Mouse (Mus musculus) heart, embryonic 16.5 days (tissue): ENCODE measurements around the gene Olfr715. TPM values are rescaled to one million over a fixed set of nuclear protein-coding genes. Genes with fewer than 3 reads are reported as not detected.
"Not testable (repeated sequence)": the region's sequence is repeated elsewhere in the genome, so short reads cannot be mapped to it uniquely, and the experiment has no call there.

ENCODE experiments used
- ATAC-seq: fragments of 200-750 bp; cut with Nextera tagmentation; replicated peaks from 2 replicates; pipeline ENCODE4 v1.8.0; 2017; ENCODE audit warnings: moderate number of reproducible peaks; ENCODE audit not compliant: insufficient read depth, low FRiP score; ENCODE audit errors: extremely low read depth
- H3K27ac ChIP-seq: fragments of 300-500 bp; sonication (generic); 2 replicates; pipeline ENCODE4 v1.5.1; 2014; ENCODE audit warnings: mild to moderate bottlenecking, low read length, control low read depth, moderate library complexity
- H3K27me3 ChIP-seq: fragments of 300-500 bp; sonication (generic); 2 replicates; pipeline ENCODE4 v1.6.1; 2014; ENCODE audit warnings: low read length, mixed read lengths; ENCODE audit not compliant: control insufficient read depth, insufficient read depth
- H3K36me3 ChIP-seq: fragments of 300-500 bp; sonication (generic); 2 replicates; pipeline ENCODE4 v1.6.1; 2014; ENCODE audit not compliant: control insufficient read depth, insufficient read depth
- H3K4me1 ChIP-seq: fragments of 300-500 bp; sonication (generic); 2 replicates; pipeline ENCODE4 v1.6.1; 2014; ENCODE audit warnings: low read length, mixed read lengths; ENCODE audit not compliant: control insufficient read depth, insufficient read depth
- H3K4me2 ChIP-seq: fragments of 300-500 bp; sonication (generic); 2 replicates; pipeline ENCODE4 v1.6.1; 2014; ENCODE audit warnings: low read depth, mild to moderate bottlenecking, control low read depth, low read length
- H3K4me3 ChIP-seq: fragments of 300-500 bp; sonication (generic); 2 replicates; pipeline ENCODE4 v1.5.1; 2014; ENCODE audit warnings: mild to moderate bottlenecking, control low read depth, low read length
- H3K9ac ChIP-seq: fragments of 300-500 bp; sonication (generic); 2 replicates; pipeline ENCODE4 v1.6.1; 2014; ENCODE audit warnings: low read length, control low read depth
- H3K9me3 ChIP-seq: fragments of 300-500 bp; sonication (generic); replicated peaks from 2 replicates; pipeline ENCODE4 v1.6.1; 2016; ENCODE audit warnings: low read length; ENCODE audit not compliant: control insufficient read depth
- WGBS: fragments of 180-500 bp; shearing (Covaris S2); extraction: QIAGEN DNeasy Blood & Tissue Kit; methylation state at CpG from one replicate; pipeline ENCODE4 v1.1.7; 2014; 5-methylcytosine and 5-hydroxymethylcytosine counted together
- polyA plus RNA-seq: library from polyadenylated mRNA; unstranded; fragments of >200 nt; fragmentation: Nextera tagmentation; extraction: Ambion mirVana; gene quantifications from 2 replicates; pipeline ENCODE4 v1.2.1, GENCODE M21; 2015

Olfr715 gene
- not detected in 2 replicates for polyA plus RNA-seq

GRCm38 (mm10) chr7:107130983-107131382 is at the start of gene Olfr715:
Gene Olfr715 (minus strand): TSS chr7:107131083.
- H3K36me3 ChIP-seq, H3K9ac ChIP-seq, H3K4me3 ChIP-seq, H3K4me2 ChIP-seq, ATAC-seq, H3K4me1 ChIP-seq, H3K27me3 ChIP-seq, H3K27ac ChIP-seq, H3K9me3 ChIP-seq: not testable (repeated sequence)
- 81% methylated on average over 2 of the region's 3 CpGs for WGBS

DNA sequence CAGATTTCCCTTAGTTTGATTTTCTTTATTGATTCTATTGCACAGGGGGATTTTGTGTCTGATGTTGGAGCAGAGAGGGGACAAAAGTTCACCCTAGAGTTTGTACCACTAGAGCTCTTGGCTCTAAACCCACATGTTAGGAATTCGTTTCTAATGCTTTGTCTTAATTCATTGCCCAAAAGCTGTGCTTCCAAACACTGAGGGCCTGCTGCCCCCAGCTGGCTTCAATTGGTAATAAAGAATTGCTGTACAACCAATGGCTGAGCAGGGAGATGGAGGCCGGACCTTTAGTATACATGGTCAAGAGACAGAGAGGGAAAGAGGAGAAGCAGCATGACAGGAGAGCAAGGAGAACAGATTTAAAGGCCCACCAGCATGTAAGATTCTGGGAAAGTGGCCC is 49.5 kb upstream of the Olfr715 start:
- H3K27ac ChIP-seq, result no peak overlapping the region
- no peak for ATAC-seq
- no peak overlapping the region for H3K9ac ChIP-seq
- H3K4me1 ChIP-seq, result no peaks in the 10 kb centered on the region
- H3K4me2 ChIP-seq, result no peak overlapping the region
- WGBS, result 43% methylated on average over 2 of the region's 2 CpGs
- no peaks in the 10 kb centered on the region for H3K9me3 ChIP-seq
- no peak overlapping the region for H3K4me3 ChIP-seq
- H3K27me3 ChIP-seq, result no peaks in the 10 kb centered on the region
- H3K36me3 ChIP-seq, result no peaks in the 10 kb centered on the region

DNA sequence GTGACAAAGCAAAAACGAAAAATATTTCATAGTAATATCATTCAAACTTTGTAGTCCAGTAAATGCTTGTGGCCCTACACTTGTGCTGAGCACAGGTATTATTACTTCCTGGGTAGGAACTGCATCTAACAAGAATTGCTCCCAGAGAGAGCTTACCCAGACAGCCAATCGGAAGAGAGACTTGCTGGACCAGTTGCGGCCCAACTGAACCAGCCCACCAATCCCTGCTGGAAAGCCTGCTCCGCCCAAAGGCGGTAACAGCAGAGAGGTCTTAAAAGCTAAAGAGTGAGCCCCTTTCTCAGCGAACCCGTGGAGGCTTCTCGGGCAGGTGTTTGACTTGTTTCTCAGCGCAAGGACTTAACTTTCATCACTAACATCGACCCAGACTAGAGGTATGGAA is 35.8 kb upstream of the Olfr715 start, which contains the start of gene Nlrp14:
Nlrp14 (plus strand) TSS at position 301 of the 400 bp plus-strand sequence.
- Histone ChIP-seq H3K27me3 (no peaks in the 10 kb centered on the region), H3K9me3 (no peaks in the 10 kb centered on the region; the same call in 1 of the 2 replicates), H3K4me2 (no peak within 1 kb of the TSS), H3K36me3 (no peaks in the 10 kb centered on the region), H3K4me1 (no peaks in the 10 kb centered on the region), H3K27ac (no peak within 1 kb of the TSS), H3K9ac (no peak within 1 kb of the TSS), H3K4me3 (no peak within 1 kb of the TSS)
- WGBS, result 67% methylated on average over 10 of the region's 10 CpGs
- no peak for ATAC-seq

- H3K27me3 ChIP-seq, H3K27ac ChIP-seq, H3K36me3 ChIP-seq, H3K9me3 ChIP-seq, H3K4me2 ChIP-seq, H3K9ac ChIP-seq, H3K4me1 ChIP-seq, ATAC-seq, H3K4me3 ChIP-seq: not testable (repeated sequence)
- 51% methylated on average over 2 of the region's 2 CpGs for WGBS
These were observed 7.1 kb upstream of the Olfr715 start, which contains the start of gene Olfr716 for GRCm38 (mm10) chr7:107138027-107138426. Gene Olfr716 (plus strand): TSS chr7:107138327.

GRCm38 (mm10) chr7:107110269-107110668 is 20.6 kb downstream of the Olfr715 start, which contains the start of gene Olfr715b:
Gene Olfr715b (minus strand): TSS chr7:107110369.
- not testable (repeated sequence) for H3K27ac ChIP-seq, H3K9me3 ChIP-seq, H3K4me2 ChIP-seq, H3K4me1 ChIP-seq, H3K4me3 ChIP-seq, ATAC-seq, H3K36me3 ChIP-seq, H3K9ac ChIP-seq, H3K27me3 ChIP-seq
- 56% methylated on average over 1 of the region's 2 CpGs for WGBS

DNA sequence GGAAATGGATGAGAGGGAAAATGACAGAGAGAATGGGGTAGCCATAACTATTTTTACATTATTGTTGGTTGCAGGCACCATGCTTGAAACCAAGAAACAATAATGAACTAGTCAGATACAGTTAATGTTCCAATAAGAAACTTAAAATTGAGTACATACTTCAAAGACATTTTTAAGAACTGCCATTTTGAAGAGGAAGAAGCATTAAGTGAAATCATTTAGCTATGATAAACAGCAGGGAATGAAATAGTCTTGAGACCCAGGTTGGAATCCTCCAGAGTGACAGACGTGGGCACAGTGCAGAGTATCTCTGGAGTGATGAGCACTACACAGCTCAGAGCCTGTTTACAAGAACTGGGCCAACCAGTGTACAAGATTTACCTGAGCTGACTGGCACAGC is 38.0 kb downstream of the Olfr715 start, which contains the start of gene Olfr17:
Olfr17 (plus strand) TSS at position 301 of the 400 bp plus-strand sequence.
- no peaks in the 10 kb centered on the region for H3K4me1 ChIP-seq
- H3K4me2 ChIP-seq, result no peak within 1 kb of the TSS
- H3K9me3 ChIP-seq, result no peaks in the 10 kb centered on the region
- H3K27me3 ChIP-seq, result no peaks in the 10 kb centered on the region
- no peak within 1 kb of the TSS for H3K27ac ChIP-seq
- 36% methylated on average over 1 of the region's 1 CpGs for WGBS
- no peak for ATAC-seq
- H3K9ac ChIP-seq, result no peak within 1 kb of the TSS
- H3K36me3 ChIP-seq, result no peaks in the 10 kb centered on the region
- no peak within 1 kb of the TSS for H3K4me3 ChIP-seq

Other genes with a start within 250 kb of the Olfr715 start
- not detected in 2 replicates for gene Olfr706, start 242.9 kb downstream of the Olfr715 start, polyA plus RNA-seq
- not detected in 2 replicates for gene Olfr707, start 229.8 kb downstream of the Olfr715 start, polyA plus RNA-seq
- not detected in 2 replicates for gene Olfr1532-ps1, start 223.1 kb downstream of the Olfr715 start, polyA plus RNA-seq
- not detected in 2 replicates for gene Olfr709-ps1, start 198.9 kb downstream of the Olfr715 start, polyA plus RNA-seq
- gene Olfr710, start 182.8 kb downstream of the Olfr715 start, polyA plus RNA-seq, result not detected in 2 replicates
- gene Olfr6, start 167.1 kb downstream of the Olfr715 start, polyA plus RNA-seq, result not detected in 2 replicates
- not detected in 2 replicates for gene Olfr711, start 155.6 kb downstream of the Olfr715 start, polyA plus RNA-seq
- gene Olfr2, start 125.0 kb downstream of the Olfr715 start, polyA plus RNA-seq, result not detected in 2 replicates
- gene Olfr713, start 99.9 kb downstream of the Olfr715 start, polyA plus RNA-seq, result not detected in 2 replicates
- gene Olfr714, start 60.1 kb downstream of the Olfr715 start, polyA plus RNA-seq, result not detected in 2 replicates
- gene Olfr17, start 37.9 kb downstream of the Olfr715 start, polyA plus RNA-seq, result not detected in 2 replicates
- not detected in 2 replicates for gene Olfr715b, start 20.7 kb downstream of the Olfr715 start, polyA plus RNA-seq
- not detected in 2 replicates for gene Olfr716, start 7.2 kb upstream of the Olfr715 start, polyA plus RNA-seq
- gene Nlrp14, start 35.9 kb upstream of the Olfr715 start, polyA plus RNA-seq, result not detected in 2 replicates
- not detected in 2 replicates for gene Rbmxl2, start 78.4 kb upstream of the Olfr715 start, polyA plus RNA-seq
- gene Syt9, start 239.6 kb upstream of the Olfr715 start, polyA plus RNA-seq, result 0.25 and 0.33 TPM in 2 replicates